Mouse (Mus musculus): Measurements from ENCODE around the gene Myd88. TPM values are rescaled to one million over a fixed set of nuclear protein-coding genes. Genes with fewer than 3 reads are reported as not detected.

The Myd88 gene
- total and polyA plus RNA-seq, 3 experiments, result 12.3 to 27.0 (median 24.4) TPM

DNA sequence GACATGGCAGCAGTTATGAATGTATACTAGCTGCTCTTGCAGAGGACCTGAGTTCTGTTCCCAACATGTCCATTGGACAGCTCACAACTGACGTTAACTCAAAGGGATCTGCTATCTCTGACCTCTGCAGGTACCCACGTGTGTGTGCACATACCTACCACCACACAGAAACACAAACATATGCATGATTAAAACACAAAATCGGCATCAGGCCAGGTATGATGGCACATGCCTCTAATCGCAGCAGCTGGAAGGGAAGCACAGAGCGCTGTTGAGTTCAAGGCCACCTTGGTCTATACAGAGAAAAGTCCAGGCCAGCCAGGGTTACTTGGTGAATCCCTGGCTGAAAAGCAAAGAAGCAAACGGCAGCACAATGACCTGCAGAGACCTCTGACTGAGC lies 43.5 kb downstream of the Myd88 start:
- peaks cover 79% of the 10 kb centered on the region for H3K36me3 ChIP-seq (replicated peaks)
- H3K4me3 ChIP-seq (ENCODE audit: low read depth, low read length), result no peak overlapping the region

DNA sequence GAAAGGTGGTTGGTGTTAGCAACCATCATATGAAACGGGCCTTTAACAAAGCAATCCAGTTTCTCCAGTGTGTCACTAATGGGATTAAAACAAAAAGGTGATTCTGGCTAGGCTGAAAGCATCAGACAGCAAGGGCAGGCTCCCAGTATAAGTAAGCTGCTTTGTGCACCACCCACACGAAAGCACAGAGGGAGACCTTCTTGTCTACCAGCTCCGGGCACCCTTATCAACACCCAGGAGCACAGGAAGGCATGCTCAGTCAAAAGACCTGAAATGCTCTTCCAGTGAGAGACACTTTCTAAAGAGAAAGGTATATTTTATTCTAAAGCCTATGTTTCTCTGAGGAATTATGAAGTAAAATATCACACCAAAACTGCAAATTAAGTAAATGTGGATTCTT lies 50.4 kb downstream of the Myd88 start:
- ATAC-seq (ENCODE audit: extremely low read depth, insufficient number of reproducible peaks, low FRiP score, poor library complexity, severe bottlenecking), result no peak
- H3K4me3 ChIP-seq (ENCODE audit: low read depth, low read length), result no peak overlapping the region
- no peaks in the 10 kb centered on the region for H3K4me1 ChIP-seq (ENCODE audit: insufficient read depth, low read depth, low read length)
- DNase-seq (ENCODE audit: low spot score), result no peak
- no peaks in the 10 kb centered on the region for H3K9me3 ChIP-seq (replicated peaks)
- TF ChIP-seq CTCF (IDR thresholded peaks at IDR 0.05; ENCODE audit: low read depth, low read length) (no peak), GATA1 (IDR thresholded peaks at IDR 0.05; ENCODE audit: borderline replicate concordance, low read length) (no peak), TAL1 (conservative IDR thresholded peaks at IDR 0.05; ENCODE audit: low read depth, low read length) (no peak), POLR2AphosphoS5 (IDR thresholded peaks at IDR 0.05; ENCODE audit: insufficient replicate concordance, low read depth, low read length) (no peak), GATA2 (IDR thresholded peaks at IDR 0.05; ENCODE audit: borderline replicate concordance, low read depth, low read length) (no peak)
- H3K27me3 ChIP-seq (ENCODE audit: insufficient read depth, low read length), result no peaks in the 10 kb centered on the region
- peaks cover 72% of the 10 kb centered on the region for H3K36me3 ChIP-seq (replicated peaks)

More for the DNA sequence above, 43.5 kb downstream of the Myd88 start:
- ATAC-seq (ENCODE audit: extremely low read depth, insufficient number of reproducible peaks, low FRiP score, poor library complexity, severe bottlenecking), result no peak; the same call in 1 of the 2 replicates
- Histone ChIP-seq H3K27me3 (ENCODE audit: insufficient read depth, low read length) (no peaks in the 10 kb centered on the region), H3K4me1 (ENCODE audit: insufficient read depth, low read depth, low read length) (no peaks in the 10 kb centered on the region; the same call in 1 of the 2 replicates), H3K9me3 (replicated peaks) (no peaks in the 10 kb centered on the region)
- no peak for DNase-seq (ENCODE audit: low spot score)
- no peak for TF ChIP-seq CTCF (IDR thresholded peaks at IDR 0.05; ENCODE audit: low read depth, low read length)
- no peak for TF ChIP-seq TAL1 (conservative IDR thresholded peaks at IDR 0.05; ENCODE audit: low read depth, low read length)
- TF ChIP-seq GATA1 (IDR thresholded peaks at IDR 0.05; ENCODE audit: borderline replicate concordance, low read length), result no peak
- no peak for TF ChIP-seq GATA2 (IDR thresholded peaks at IDR 0.05; ENCODE audit: borderline replicate concordance, low read depth, low read length)

Other genes with a start within 250 kb of the Myd88 start
- gene Plcd1, start 247.9 kb downstream of the Myd88 start, total RNA-seq (2014; fragmentation: Nextera tagmentation), result not detected in 2 replicates
- not detected in 2 replicates for gene Plcd1, start 247.9 kb downstream of the Myd88 start, total RNA-seq (2017)
- gene Plcd1, start 247.9 kb downstream of the Myd88 start, polyA plus RNA-seq (2012), result not detected in 2 replicates
- gene Dlec1, start 238.9 kb downstream of the Myd88 start, total RNA-seq (2014; fragmentation: Nextera tagmentation), result not detected in 2 replicates
- gene Dlec1, start 238.9 kb downstream of the Myd88 start, total RNA-seq (2017), result not detected in 2 replicates
- gene Dlec1, start 238.9 kb downstream of the Myd88 start, polyA plus RNA-seq (2012), result not detected in 2 replicates
- gene Acaa1b, start 184.3 kb downstream of the Myd88 start, total RNA-seq (2014; fragmentation: Nextera tagmentation), result not detected in 2 replicates
- gene Acaa1b, start 184.3 kb downstream of the Myd88 start, total RNA-seq (2017), result 0.06 TPM in 1 of 2 replicates, not detected in the other
- gene Acaa1b, start 184.3 kb downstream of the Myd88 start, polyA plus RNA-seq (2012), result not detected in 2 replicates
- not detected in 2 replicates for gene Gm47289, start 182.2 kb downstream of the Myd88 start, total RNA-seq (2014; fragmentation: Nextera tagmentation)
- 0.11 TPM in 1 of 2 replicates, not detected in the other for gene Gm47289, start 182.2 kb downstream of the Myd88 start, total RNA-seq (2017)
- not detected in 2 replicates for gene Gm47289, start 182.2 kb downstream of the Myd88 start, polyA plus RNA-seq (2012)
- gene Slc22a13, start 132.3 kb downstream of the Myd88 start, total RNA-seq (2014; fragmentation: Nextera tagmentation), result not detected in 2 replicates
- not detected in 2 replicates for gene Slc22a13, start 132.3 kb downstream of the Myd88 start, total RNA-seq (2017)
- gene Slc22a13, start 132.3 kb downstream of the Myd88 start, polyA plus RNA-seq (2012), result not detected in 2 replicates
- 35.4 and 59.7 TPM in 2 replicates for gene Oxsr1, start 19.0 kb downstream of the Myd88 start, total RNA-seq (2014; fragmentation: Nextera tagmentation)
- gene Oxsr1, start 19.0 kb downstream of the Myd88 start, total RNA-seq (2017), result 53.5 and 56.3 TPM in 2 replicates
- 14.7 and 18.2 TPM in 2 replicates for gene Oxsr1, start 19.0 kb downstream of the Myd88 start, polyA plus RNA-seq (2012)
- gene Acaa1a, start 1.7 kb downstream of the Myd88 start, total RNA-seq (2014; fragmentation: Nextera tagmentation), result 14.2 and 18.1 TPM in 2 replicates
- 30.7 and 31.9 TPM in 2 replicates for gene Acaa1a, start 1.7 kb downstream of the Myd88 start, total RNA-seq (2017)
- 53.4 and 71.2 TPM in 2 replicates for gene Acaa1a, start 1.7 kb downstream of the Myd88 start, polyA plus RNA-seq (2012)
- gene Xylb, start 16.0 kb upstream of the Myd88 start, total RNA-seq (2014; fragmentation: Nextera tagmentation), result 20.0 and 23.7 TPM in 2 replicates
- 9.9 and 10.3 TPM in 2 replicates for gene Xylb, start 16.0 kb upstream of the Myd88 start, total RNA-seq (2017)
- gene Xylb, start 16.0 kb upstream of the Myd88 start, polyA plus RNA-seq (2012), result 7.7 and 8.1 TPM in 2 replicates
- gene Slc22a14, start 24.1 kb upstream of the Myd88 start, total RNA-seq (2014; fragmentation: Nextera tagmentation), result not detected in 2 replicates
- gene Slc22a14, start 24.1 kb upstream of the Myd88 start, total RNA-seq (2017), result not detected in 2 replicates
- gene Slc22a14, start 24.1 kb upstream of the Myd88 start, polyA plus RNA-seq (2012), result not detected in 2 replicates
- gene Acvr2b, start 60.7 kb upstream of the Myd88 start, total RNA-seq (2014; fragmentation: Nextera tagmentation), result 3.3 and 3.5 TPM in 2 replicates
- gene Acvr2b, start 60.7 kb upstream of the Myd88 start, total RNA-seq (2017), result 2.7 and 3.2 TPM in 2 replicates
- 5.0 and 5.1 TPM in 2 replicates for gene Acvr2b, start 60.7 kb upstream of the Myd88 start, polyA plus RNA-seq (2012)
- gene Exog, start 103.5 kb upstream of the Myd88 start, total RNA-seq (2014; fragmentation: Nextera tagmentation), result 13.0 and 15.0 TPM in 2 replicates
- 4.9 and 5.9 TPM in 2 replicates for gene Exog, start 103.5 kb upstream of the Myd88 start, total RNA-seq (2017)
- 1.7 and 2.8 TPM in 2 replicates for gene Exog, start 103.5 kb upstream of the Myd88 start, polyA plus RNA-seq (2012)
- not detected in 2 replicates for gene Scn5a, start 237.6 kb upstream of the Myd88 start, total RNA-seq (2014; fragmentation: Nextera tagmentation)
- gene Scn5a, start 237.6 kb upstream of the Myd88 start, total RNA-seq (2017), result under 0.01 and 0.27 TPM in 2 replicates
- not detected in 2 replicates for gene Scn5a, start 237.6 kb upstream of the Myd88 start, polyA plus RNA-seq (2012)

Data from G1E (cell line).